Comparison of ENCODE assay signal across 8 mouse cellular contexts in genomic region chr13:62627071-62627470, GRCm38 (mm10). TPM values are rescaled to one million over a fixed set of nuclear protein-coding genes. Genes with fewer than 3 reads are reported as not detected.
A peak's percentile ranks its signal among the peaks of the same experiment; 100 is the strongest.
DNase-seq lines count a peak whose midpoint lies in the region; ATAC-seq and TF ChIP-seq lines count a peak whose summit lies in the region.
"Not testable (repeated sequence)": the region's sequence is repeated elsewhere in the genome, so short reads cannot be mapped to it uniquely, and the experiment has no call there.

No protein-coding gene starts in this region.

- H3K4me2 ChIP-seq in limb, embryonic 14.5 days (replicated peaks; ENCODE audit: low read depth, low read length, severe bottlenecking); midbrain, embryonic 14.5 days (ENCODE audit: low read length): not testable (repeated sequence)

- not testable (repeated sequence) for H3K9ac ChIP-seq in limb, embryonic 14.5 days (ENCODE audit: low read depth, low read length, severe bottlenecking); midbrain, embryonic 14.5 days (replicated peaks; ENCODE audit: low read length)

- H3K4me1 ChIP-seq in kidney, adult 2 months (ENCODE audit: control insufficient read depth, insufficient read depth, low read length); limb, embryonic 14.5 days (ENCODE audit: control insufficient read depth, insufficient read depth, low read length); midbrain, embryonic 14.5 days (ENCODE audit: control insufficient read depth, insufficient read depth, low read length): not testable (repeated sequence)

- H3K36me3 ChIP-seq in kidney, adult 2 months (ENCODE audit: control insufficient read depth, insufficient read depth, low read length); limb, embryonic 14.5 days (ENCODE audit: control insufficient read depth, insufficient read depth, low read length); midbrain, embryonic 14.5 days (ENCODE audit: control insufficient read depth, insufficient read depth, low read length): not testable (repeated sequence)

- not testable (repeated sequence) for H3K27me3 ChIP-seq in kidney, adult 2 months (replicated peaks; ENCODE audit: control insufficient read depth, insufficient read depth, low read length); limb, embryonic 14.5 days (ENCODE audit: control insufficient read depth, insufficient read depth, low read length); midbrain, embryonic 14.5 days (ENCODE audit: control insufficient read depth, insufficient read depth, low read length)

- not testable (repeated sequence) for ATAC-seq in limb, embryonic 14.5 days (ENCODE audit: low FRiP score, low read depth); midbrain, embryonic 14.5 days (ENCODE audit: low FRiP score, low TSS enrichment)

- TF ChIP-seq CTCF in kidney, adult 2 months (conservative IDR thresholded peaks at IDR 0.05; ENCODE audit: insufficient read depth, insufficient read length, low read depth, low read length): peak; percentile 27; the same call in 1 of the 2 replicates

- peak; percentile 64 for DNase-seq in A20 (ENCODE audit: low read depth, low spot score)
- peak; percentile 12 for DNase-seq in T-cell, adult 2 months (ENCODE audit: low spot score)
- DNase-seq in cerebellum, postnatal 14 days: peak; percentile 52 to 68
- DNase-seq in gastrocnemius, postnatal 10 days: peak; percentile 11
- DNase-seq in kidney, adult 2 months: peak; percentile 41
- DNase-seq in limb, embryonic 14.5 days (ENCODE audit: low spot score): peak; percentile 6
- DNase-seq in midbrain, embryonic 14.5 days: peak; percentile 63
- peak; percentile 6 to 47 for DNase-seq in spleen, postnatal 10 days (ENCODE audit: low spot score in 2 of 2)

- WGBS in kidney, adult 2 months: 20% methylated on average over 1 of the region's 1 CpGs
- WGBS in limb, embryonic 14.5 days: 53% methylated on average over 1 of the region's 1 CpGs
- WGBS in midbrain, embryonic 14.5 days: 40% methylated on average over 1 of the region's 1 CpGs

- not testable (repeated sequence) for H3K4me3 ChIP-seq in kidney, adult 2 months (ENCODE audit: insufficient read depth, low read depth, low read length); limb, embryonic 14.5 days (replicated peaks; ENCODE audit: low read length); midbrain, embryonic 14.5 days (replicated peaks; ENCODE audit: low read depth, low read length)

- TF ChIP-seq POLR2A in kidney, adult 2 months (IDR thresholded peaks at IDR 0.05; ENCODE audit: low read depth, low read length); limb, embryonic 14.5 days (IDR thresholded peaks at IDR 0.05; ENCODE audit: borderline replicate concordance, extremely low read depth, insufficient read depth, insufficient read length): not testable (repeated sequence)

- not testable (repeated sequence) for H3K27ac ChIP-seq in kidney, adult 2 months (ENCODE audit: insufficient read depth, low read depth, low read length); limb, embryonic 14.5 days (replicated peaks; ENCODE audit: low read depth, low read length); midbrain, embryonic 14.5 days (replicated peaks; ENCODE audit: low read depth, low read length)

- not testable (repeated sequence) for H3K9me3 ChIP-seq in limb, embryonic 14.5 days (ENCODE audit: control insufficient read depth, low read length); midbrain, embryonic 14.5 days (ENCODE audit: control insufficient read depth, low read length)

RNA-seq across cellular contexts. Expression of gene 6720489N17Rik, which starts 3.1 kb away (rescaled TPM):
- 1 to 10 TPM; 2.2 to 2.5 TPM for total RNA-seq in gastrocnemius, postnatal 10 days (2021)
- polyA plus RNA-seq in kidney, adult 2 months (2012; rRNA removed): 0.30 and 0.81 TPM in 2 replicates
- 3.8 and 5.8 TPM in 2 replicates for polyA plus RNA-seq in limb, embryonic 14.5 days (2012; rRNA removed)
- 10.0 and 10.7 TPM in 2 replicates for polyA plus RNA-seq in limb, embryonic 14.5 days (2014; fragmentation: Nextera tagmentation; extraction: Ambion mirVana)
- polyA plus RNA-seq in midbrain, embryonic 14.5 days (2014; fragmentation: Nextera tagmentation; extraction: Ambion mirVana): 12.0 and 12.2 TPM in 2 replicates

RNA-seq across cellular contexts. Expression of gene Zfp934, which starts 56.1 kb away (rescaled TPM):
- 1 to 10 TPM; 3.7 to 5.3 TPM for total RNA-seq in gastrocnemius, postnatal 10 days (2021)
- polyA plus RNA-seq in kidney, adult 2 months (2012; rRNA removed): 1.1 and 2.1 TPM in 2 replicates
- 12.1 and 12.4 TPM in 2 replicates for polyA plus RNA-seq in limb, embryonic 14.5 days (2012; rRNA removed)
- 18.0 and 18.2 TPM in 2 replicates for polyA plus RNA-seq in limb, embryonic 14.5 days (2014; fragmentation: Nextera tagmentation; extraction: Ambion mirVana)
- 13.6 and 14.9 TPM in 2 replicates for polyA plus RNA-seq in midbrain, embryonic 14.5 days (2014; fragmentation: Nextera tagmentation; extraction: Ambion mirVana)

Comparison
In these comparisons a context has a peak if more than half of its experiments do, and no peak if none do; other contexts are left out.
1. DNase-seq: peak in every context shown above with its lines; median percentile 64 in A20; 63 in midbrain, embryonic 14.5 days; 60 in cerebellum, postnatal 14 days; 41 in kidney, adult 2 months; 26 in spleen, postnatal 10 days; 12 in T-cell, adult 2 months; 11 in gastrocnemius, postnatal 10 days; 6 in limb, embryonic 14.5 days.